20 mouse cellular contexts compared by ENCODE assay signal in genomic region chr2:68162012-68162411, GRCm38 (mm10).
A peak's percentile ranks its signal among the peaks of the same experiment; 100 is the strongest.
DNase-seq lines count a peak whose midpoint lies in the region; ATAC-seq lines count a peak whose summit lies in the region.
"Had no signal": no experiment of that assay in that cellular context is flagged by ENCODE, and none has a peak within 500 bp of the region (broad histone marks: within the 10 kb centered on the region; RNA-seq: fewer than 3 reads in every experiment).

No protein-coding gene starts in this region.

- DNase-seq in right cerebral cortex, adult 2 months (ENCODE audit: low spot score in 2 of 2) = peak; percentile 5 to 12
- no peak for DNase-seq in right cerebral cortex, postnatal 10 days (ENCODE audit: low spot score in 2 of 2)
- peak; percentile 14 for DNase-seq in induced T-regulatory cell, adult 2 months (ENCODE audit: low read depth)
- no peak for DNase-seq in urinary bladder, adult 18-20 months (ENCODE audit: low spot score in 2 of 2)
- no peak for DNase-seq in embryo, embryonic 9.5 days (ENCODE audit: extremely low spot score)
- DNase-seq: adrenal gland, postnatal 10 days; adrenal gland, postnatal 36 days; cerebellum, adult 11 months; cerebellum, adult 2 months; cerebellum, adult 9-11 months; cerebellum, postnatal 25 days; gastrocnemius, postnatal 25 days; heart, adult 18-20 months; heart, postnatal 10 days; heart, postnatal 36 days had no signal

- peak; percentile 57 for ATAC-seq in CD4-positive, CD25-positive, alpha-beta regulatory T cell, adult 4 months
- ATAC-seq: forebrain, embryonic 13.5 days; forebrain, embryonic 16.5 days; hindbrain, embryonic 16.5 days; intestine, postnatal 0 days had no signal

Comparison
In these comparisons a context has a peak if more than half of its experiments do, and no peak if none do; other contexts are left out.
1. DNase-seq: peak in right cerebral cortex, adult 2 months (2 of 2) and induced T-regulatory cell, adult 2 months (single experiment); none in right cerebral cortex, postnatal 10 days (0 of 2), urinary bladder, adult 18-20 months (0 of 2) and embryo, embryonic 9.5 days (single experiment).